Mouse (Mus musculus) small intestine, adult 2 months (tissue): ENCODE data around the gene Olfr1295. TPM values are rescaled to one million over a fixed set of nuclear protein-coding genes. Genes with fewer than 3 reads are reported as not detected.

Experiments
- H3K27ac ChIP-seq: fragments of 200-500 bp; 2 replicates; pipeline ENCODE4 v1.5.1; 2012; ENCODE audit warnings: low read depth, low read length, control low read depth, inconsistent platforms; ENCODE audit not compliant: insufficient read depth
- H3K27me3 ChIP-seq: fragments of 200-500 bp; 2 replicates; pipeline ENCODE4 v1.6.1; 2012; ENCODE audit warnings: mild to moderate bottlenecking, moderate library complexity, low read length, inconsistent platforms; ENCODE audit not compliant: control insufficient read depth, insufficient read depth
- H3K36me3 ChIP-seq: fragments of 200-500 bp; 2 replicates; pipeline ENCODE4 v1.6.1; 2012; ENCODE audit warnings: mild to moderate bottlenecking, low read length, control low read depth, inconsistent platforms; ENCODE audit not compliant: control insufficient read depth, insufficient read depth
- H3K4me1 ChIP-seq: fragments of 200-500 bp; 2 replicates; pipeline ENCODE4 v1.6.1; 2012; ENCODE audit warnings: low read length, inconsistent platforms, mixed read lengths; ENCODE audit not compliant: control insufficient read depth, insufficient read depth, insufficient read length
- H3K4me3 ChIP-seq: fragments of 200-500 bp; 2 replicates; pipeline ENCODE4 v1.5.1; 2012; ENCODE audit warnings: low read depth, mild to moderate bottlenecking, control low read depth, inconsistent platforms, low read length, moderate library complexity
- CTCF ChIP-seq: fragments of 200-500 bp; IDR thresholded peaks from 2 replicates; pipeline ENCODE4 v1.5.1; 2012; ENCODE audit warnings: low read depth, mild to moderate bottlenecking, control low read depth, inconsistent platforms, low read length, moderate library complexity, mixed read lengths; ENCODE audit not compliant: insufficient replicate concordance, insufficient read length; ENCODE audit errors: extremely low read depth
- POLR2A ChIP-seq: fragments of 200-500 bp; IDR thresholded peaks from 2 replicates; pipeline ENCODE4 v1.6.1; 2012; ENCODE audit warnings: low read depth, mild to moderate bottlenecking, control low read depth, inconsistent platforms, low read length, moderate library complexity
- WGBS: fragments of 180-500 bp; shearing (Covaris S2); methylation state at CpG from one replicate; pipeline ENCODE4 v1.1.7; 2018; 5-methylcytosine and 5-hydroxymethylcytosine counted together
- polyA plus RNA-seq: library from polyadenylated mRNA; depleted of rRNA; stranded (reverse); fragments of >200 nt; gene quantifications from 2 replicates; pipeline ENCODE4 v1.2.3, GENCODE M21; 2012; rRNA removed

Olfr1295 gene
- not detected in 2 replicates for polyA plus RNA-seq

DNA sequence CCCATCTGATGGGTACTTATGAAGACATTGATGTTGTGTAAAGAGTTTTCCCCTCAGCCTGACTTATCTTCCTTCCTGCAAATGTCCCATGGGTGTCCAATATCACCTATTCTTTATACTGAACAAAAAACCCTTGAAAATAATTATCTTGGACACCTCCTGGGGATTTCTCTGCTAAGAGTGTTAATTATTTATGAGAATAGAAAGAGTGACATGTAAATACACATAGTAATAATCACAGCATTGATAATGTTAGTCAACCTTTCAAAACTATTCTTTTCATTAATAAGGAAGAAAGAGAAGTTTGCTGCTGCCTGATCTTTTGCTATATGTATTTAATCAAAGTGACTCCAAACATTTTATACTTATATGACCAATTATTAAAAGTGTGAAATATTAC lies at the start of gene Olfr1295:
Gene Olfr1295 (minus strand): TSS at position 101 of the 400 bp plus-strand sequence.
- H3K36me3 ChIP-seq: no peaks in the 10 kb centered on the region
- H3K4me3 ChIP-seq: no peak within 1 kb of the TSS
- no peaks in the 10 kb centered on the region for H3K4me1 ChIP-seq
- no peak for TF ChIP-seq CTCF
- TF ChIP-seq POLR2A: no peak
- H3K27me3 ChIP-seq: no peaks in the 10 kb centered on the region
- H3K27ac ChIP-seq: no peak within 1 kb of the TSS

DNA sequence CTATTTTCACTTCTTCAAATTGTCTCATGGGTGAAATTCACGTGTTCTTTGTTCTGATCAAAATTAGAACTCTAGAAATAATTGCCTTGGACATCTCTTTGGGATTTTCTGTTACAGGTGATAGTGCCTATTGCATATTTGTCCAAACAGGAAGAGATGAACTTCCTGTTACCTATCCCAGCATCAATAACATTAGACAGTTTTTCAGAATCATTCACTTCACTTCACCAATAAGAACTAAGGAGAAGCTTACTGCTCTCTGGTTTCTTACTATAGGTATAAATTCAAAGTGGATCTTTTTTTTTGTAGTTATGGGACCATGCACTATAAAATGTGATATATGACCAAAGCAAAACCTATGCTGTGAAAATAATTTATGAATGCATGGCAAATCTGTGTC lies 29.3 kb downstream of the Olfr1295 start, which contains the start of gene Olfr1294:
Gene Olfr1294 (minus strand): TSS at position 101 of the 400 bp plus-strand sequence.
- H3K36me3 ChIP-seq: no peaks in the 10 kb centered on the region
- no peaks in the 10 kb centered on the region for H3K27me3 ChIP-seq
- H3K4me3 ChIP-seq: no peak within 1 kb of the TSS
- 38% methylated on average over 1 of the region's 1 CpGs for WGBS
- no peak within 1 kb of the TSS for H3K27ac ChIP-seq
- TF ChIP-seq CTCF (no peak), POLR2A (no peak)
- H3K4me1 ChIP-seq: no peaks in the 10 kb centered on the region

DNA sequence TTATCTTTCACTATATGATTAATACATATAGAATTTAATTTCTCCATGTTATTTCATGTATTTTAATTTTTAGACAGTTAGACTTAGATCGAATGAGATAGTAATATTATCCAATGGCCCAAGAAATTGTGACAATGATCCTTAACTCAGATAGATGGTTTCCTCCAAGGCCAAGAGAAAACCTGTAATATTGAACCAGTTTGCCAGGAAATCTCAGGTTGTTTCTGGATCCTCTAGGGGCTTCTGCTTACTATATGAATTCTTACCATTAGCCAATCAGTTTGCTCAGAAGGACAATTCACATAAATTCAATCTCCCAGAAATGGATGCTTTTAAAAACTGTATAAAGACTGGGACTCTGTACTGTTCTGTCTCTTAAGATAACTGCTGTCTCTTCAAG lies 44.6 kb downstream of the Olfr1295 start, which contains the start of gene Olfr1293-ps:
Gene Olfr1293-ps (plus strand): TSS at position 301 of the 400 bp plus-strand sequence.
- H3K27ac ChIP-seq: no peak within 1 kb of the TSS
- no peaks in the 10 kb centered on the region for H3K27me3 ChIP-seq
- no peak within 1 kb of the TSS for H3K4me3 ChIP-seq
- no peak for TF ChIP-seq CTCF
- no peak for TF ChIP-seq POLR2A
- H3K4me1 ChIP-seq: no peaks in the 10 kb centered on the region
- no peaks in the 10 kb centered on the region for H3K36me3 ChIP-seq
- 90% methylated on average over 1 of the region's 1 CpGs for WGBS

DNA sequence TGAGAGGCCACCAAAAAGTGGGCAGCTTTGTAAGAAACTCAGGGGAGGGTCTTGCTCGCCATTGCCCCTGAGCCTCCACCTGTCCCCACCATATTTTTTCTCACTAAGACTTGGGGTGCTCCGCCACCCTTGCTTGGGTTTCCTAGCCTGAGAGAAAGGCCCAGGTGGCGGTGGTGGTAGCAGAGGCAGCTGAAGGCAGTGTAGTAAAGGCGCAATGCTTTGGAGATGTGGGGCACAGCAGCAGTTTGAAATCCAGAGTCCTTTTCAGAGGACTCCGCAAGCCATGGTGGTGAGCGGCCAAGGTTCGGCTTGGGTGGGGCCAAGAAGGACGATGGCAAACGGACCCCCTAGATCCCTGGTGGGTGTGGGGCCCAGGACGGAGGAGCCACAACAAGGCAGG lies 52.0 kb downstream of the Olfr1295 start:
- Histone ChIP-seq H3K27me3 (no peaks in the 10 kb centered on the region), H3K4me3 (no peak overlapping the region), H3K4me1 (no peaks in the 10 kb centered on the region), H3K36me3 (no peaks in the 10 kb centered on the region), H3K27ac (no peak overlapping the region)
- TF ChIP-seq CTCF (no peak), POLR2A (no peak)
- 82% methylated on average over 10 of the region's 10 CpGs for WGBS

Other genes starting within 250 kb of the Olfr1295 start
- not detected in 2 replicates for gene Olfr1281, start 243.2 kb downstream of the Olfr1295 start, polyA plus RNA-seq
- gene Olfr1282, start 233.6 kb downstream of the Olfr1295 start, polyA plus RNA-seq: not detected in 2 replicates
- not detected in 2 replicates for gene Olfr1283, start 202.9 kb downstream of the Olfr1295 start, polyA plus RNA-seq
- not detected in 2 replicates for gene Olfr1284, start 194.2 kb downstream of the Olfr1295 start, polyA plus RNA-seq
- not detected in 2 replicates for gene Olfr1286, start 146.6 kb downstream of the Olfr1295 start, polyA plus RNA-seq
- not detected in 2 replicates for gene Olfr1287, start 120.5 kb downstream of the Olfr1295 start, polyA plus RNA-seq
- gene Olfr1288, start 95.6 kb downstream of the Olfr1295 start, polyA plus RNA-seq: not detected in 2 replicates
- not detected in 2 replicates for gene Olfr1289, start 88.9 kb downstream of the Olfr1295 start, polyA plus RNA-seq
- not detected in 2 replicates for gene Olfr1290, start 75.9 kb downstream of the Olfr1295 start, polyA plus RNA-seq
- gene Olfr1291-ps1, start 72.5 kb downstream of the Olfr1295 start, polyA plus RNA-seq: not detected in 2 replicates
- not detected in 2 replicates for gene Olfr1293-ps, start 44.5 kb downstream of the Olfr1295 start, polyA plus RNA-seq
- gene Olfr1294, start 29.4 kb downstream of the Olfr1295 start, polyA plus RNA-seq: not detected in 2 replicates
- gene Olfr1297, start 56.8 kb upstream of the Olfr1295 start, polyA plus RNA-seq: not detected in 2 replicates
- not detected in 2 replicates for gene Olfr1298, start 79.5 kb upstream of the Olfr1295 start, polyA plus RNA-seq
- not detected in 2 replicates for gene Olfr1299, start 91.7 kb upstream of the Olfr1295 start, polyA plus RNA-seq
- gene Olfr1301, start 181.3 kb upstream of the Olfr1295 start, polyA plus RNA-seq: not detected in 2 replicates
- not detected in 2 replicates for gene Olfr1302, start 207.7 kb upstream of the Olfr1295 start, polyA plus RNA-seq